Mouse (Mus musculus) heart, postnatal 0 days (tissue): Measurements from ENCODE around the gene Cntnap1.

ENCODE experiments used
- CTCF ChIP-seq: IDR thresholded peaks from 2 replicates; pipeline ENCODE4 v1.5.1; 2016; ENCODE audit warnings: antibody characterized with exemption, control low read depth, low read depth
- EP300 ChIP-seq: IDR thresholded peaks from 2 replicates; pipeline ENCODE4 v1.6.1; 2016; ENCODE audit warnings: antibody characterized with exemption, low read depth

DNA sequence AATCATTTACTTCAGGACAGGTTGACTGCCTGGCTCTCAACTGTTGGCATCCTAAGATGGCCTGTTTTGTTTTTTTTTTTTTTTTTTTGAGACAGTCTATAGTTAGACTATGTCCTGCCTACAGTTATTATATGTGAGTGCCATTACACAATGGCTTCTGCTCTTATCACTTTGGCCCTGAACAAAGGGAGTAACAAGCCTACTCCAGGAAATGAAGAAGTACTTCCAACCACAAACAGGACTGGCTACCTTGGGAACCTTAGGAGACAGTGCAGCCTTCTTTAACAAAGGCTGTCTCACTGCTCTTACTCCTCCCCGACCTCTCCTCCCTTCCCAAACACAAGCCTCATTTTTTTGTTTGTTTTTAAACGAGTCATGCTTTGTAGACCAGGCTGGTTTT is 50.5 kb downstream of the Cntnap1 start:
- no peak for TF ChIP-seq EP300
- TF ChIP-seq CTCF, result no peak
